Mouse (Mus musculus): Measurements from ENCODE around the gene Glcci1. TPM values are rescaled to one million over a fixed set of nuclear protein-coding genes. Genes with fewer than 3 reads are reported as not detected.
"Not testable (repeated sequence)": the region's sequence is repeated elsewhere in the genome, so short reads cannot be mapped to it uniquely, and the experiment has no call there.

Glcci1 gene
- total RNA-seq, 2 experiments from 2014 or later, result 67.8 to 73.6 TPM

DNA sequence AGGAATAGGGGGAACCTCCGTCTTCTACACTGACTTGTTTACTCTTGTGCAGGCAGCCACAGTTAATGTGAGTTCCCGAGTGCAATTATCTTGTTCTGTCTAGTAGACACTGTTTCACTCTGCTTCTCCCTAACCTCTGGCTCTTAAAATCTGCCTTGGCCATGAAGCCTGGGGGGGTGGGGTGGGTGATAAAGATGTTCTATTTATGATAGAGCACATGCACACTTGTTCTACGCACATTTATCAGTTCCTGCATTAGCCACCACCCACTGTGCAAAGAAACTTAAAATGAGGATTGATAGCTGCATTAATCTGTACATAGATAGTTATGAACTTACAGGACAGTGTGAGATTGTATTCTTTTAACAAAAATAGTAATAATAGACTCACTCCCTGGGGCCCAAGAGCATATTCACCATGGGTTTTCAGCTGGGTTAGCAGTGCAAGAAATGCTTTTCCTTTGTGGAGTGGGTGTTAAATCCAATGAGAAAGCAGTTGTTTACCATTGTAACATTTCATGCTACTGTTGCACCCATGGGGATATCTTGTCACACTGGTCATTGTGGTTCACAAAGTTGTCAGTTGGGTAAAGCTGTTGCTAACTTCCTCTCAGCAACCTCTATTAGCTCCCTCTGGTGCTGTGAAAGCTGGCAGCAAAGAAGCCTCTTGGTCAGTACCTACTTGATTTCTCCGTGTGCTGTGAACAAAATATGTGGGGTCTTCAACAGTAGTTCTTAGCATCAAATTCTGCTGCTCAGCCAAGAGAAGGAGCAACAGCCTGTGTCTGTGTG lies 21.9 kb downstream of the Glcci1 start:
- intact Hi-C loops (cut with DNase I), result no loop called here

DNA sequence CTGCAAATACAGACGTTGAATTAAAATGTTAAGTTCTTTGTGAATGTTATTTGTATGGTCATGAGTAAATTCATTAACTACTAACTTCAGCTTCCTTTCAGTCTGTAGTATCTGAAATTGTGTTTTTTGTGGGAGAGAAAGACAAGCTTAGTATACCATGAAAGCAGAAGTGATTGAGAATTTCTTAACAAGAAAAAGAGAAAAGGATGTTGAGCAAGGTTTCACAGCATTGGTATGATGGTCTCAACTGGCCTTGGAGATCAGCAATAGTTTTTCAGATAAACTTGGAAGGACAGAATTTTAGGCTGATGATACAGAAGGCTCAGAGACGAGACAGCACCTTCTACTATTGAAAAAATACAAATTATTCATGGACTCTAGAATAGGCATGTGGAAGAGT lies 27.5 kb downstream of the Glcci1 start:
- DNase-seq (ENCODE audit: low spot score in 2 of 2), result no peak
- intact Hi-C loops (cut with DNase I), result no loop called here

More for the DNA sequence above, 21.9 kb downstream of the Glcci1 start:
- DNase-seq (ENCODE audit: low spot score in 2 of 2), result no peak

DNA sequence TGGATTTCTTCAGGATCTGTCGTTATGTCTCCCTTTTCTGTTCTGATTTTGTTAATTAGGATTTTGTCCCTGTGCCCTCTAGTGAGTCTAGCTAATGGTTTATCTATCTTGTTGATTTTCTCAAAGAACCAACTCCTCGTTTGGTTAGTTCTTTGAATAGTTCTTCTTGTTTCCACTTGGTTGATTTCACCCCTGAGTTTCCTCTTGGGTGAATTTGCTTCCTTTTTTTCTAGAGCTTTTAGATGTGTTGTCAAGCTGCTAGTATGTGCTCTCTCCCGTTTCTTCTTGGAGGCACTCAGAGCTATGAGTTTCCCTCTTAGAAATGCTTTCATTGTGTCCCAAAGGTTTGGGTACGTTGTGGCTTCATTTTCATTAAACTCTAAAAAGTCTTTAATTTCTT lies 32.1 kb downstream of the Glcci1 start:
- intact Hi-C loops (cut with DNase I); DNase-seq (ENCODE audit: low spot score in 2 of 2): not testable (repeated sequence)

DNA sequence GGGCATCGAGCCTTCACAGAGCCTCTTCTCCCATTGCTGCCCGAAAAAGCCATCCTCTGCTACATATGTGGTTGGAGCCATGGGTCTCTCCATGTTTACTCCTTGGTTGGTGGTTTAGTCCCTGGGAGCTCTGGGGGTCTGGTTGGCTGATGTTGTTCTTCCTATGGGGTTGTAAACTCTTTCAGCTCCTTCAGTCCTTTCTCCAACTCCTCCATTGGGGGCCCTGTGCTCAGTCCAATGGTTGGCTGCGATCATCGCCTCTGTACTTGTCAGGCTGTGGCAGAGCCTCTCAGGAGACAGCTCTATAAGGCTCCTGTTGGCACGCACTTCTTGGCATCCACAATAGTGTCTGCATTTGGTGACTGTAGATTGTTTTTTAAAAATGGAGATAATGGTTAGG lies 35.4 kb downstream of the Glcci1 start:
- DNase-seq (ENCODE audit: low spot score in 2 of 2), result no peak
- intact Hi-C loops (cut with DNase I), result no loop called here

DNA sequence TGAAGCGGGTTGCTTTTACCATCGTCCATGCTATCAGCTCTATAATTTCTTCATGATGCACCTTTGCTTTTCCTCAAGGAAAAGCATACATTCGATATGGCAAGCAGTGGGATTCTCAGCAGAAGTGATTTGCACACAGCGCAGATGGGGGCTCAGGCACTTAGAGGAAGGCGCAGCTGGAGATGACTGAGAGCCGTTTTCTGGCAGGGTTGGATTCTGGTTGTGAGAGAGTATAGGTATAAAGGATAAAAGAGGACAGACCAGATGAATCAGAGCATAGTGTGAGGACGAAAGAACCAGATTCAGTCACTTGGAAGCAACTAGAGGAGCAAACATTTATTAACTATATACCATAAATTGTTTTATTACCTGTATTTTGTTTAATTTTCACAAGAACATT lies 36.4 kb downstream of the Glcci1 start:
- DNase-seq (ENCODE audit: low spot score in 2 of 2), result no peak
- intact Hi-C loops (cut with DNase I), result no loop called here

DNA sequence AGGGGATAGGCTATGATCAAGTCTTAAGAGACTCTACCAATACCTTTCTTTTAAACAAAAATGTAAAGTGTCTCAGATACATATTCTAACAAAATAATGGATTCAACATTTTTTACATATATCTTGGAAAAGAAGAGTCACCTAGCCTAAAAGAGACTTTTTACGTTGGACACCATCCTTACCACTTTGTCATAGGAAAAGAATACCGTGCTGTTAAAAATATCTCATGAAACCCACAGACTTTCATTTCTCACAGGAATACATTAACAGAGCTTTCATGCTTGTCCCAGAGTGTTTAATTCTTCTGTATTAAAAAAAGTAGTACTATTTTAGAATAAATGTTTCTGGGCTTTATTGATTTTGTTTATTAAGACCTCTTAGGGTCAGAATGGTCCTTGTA lies 41.8 kb downstream of the Glcci1 start:
- intact Hi-C loops (cut with DNase I), result no loop called here
- no peak for DNase-seq (ENCODE audit: low spot score in 2 of 2)

DNA sequence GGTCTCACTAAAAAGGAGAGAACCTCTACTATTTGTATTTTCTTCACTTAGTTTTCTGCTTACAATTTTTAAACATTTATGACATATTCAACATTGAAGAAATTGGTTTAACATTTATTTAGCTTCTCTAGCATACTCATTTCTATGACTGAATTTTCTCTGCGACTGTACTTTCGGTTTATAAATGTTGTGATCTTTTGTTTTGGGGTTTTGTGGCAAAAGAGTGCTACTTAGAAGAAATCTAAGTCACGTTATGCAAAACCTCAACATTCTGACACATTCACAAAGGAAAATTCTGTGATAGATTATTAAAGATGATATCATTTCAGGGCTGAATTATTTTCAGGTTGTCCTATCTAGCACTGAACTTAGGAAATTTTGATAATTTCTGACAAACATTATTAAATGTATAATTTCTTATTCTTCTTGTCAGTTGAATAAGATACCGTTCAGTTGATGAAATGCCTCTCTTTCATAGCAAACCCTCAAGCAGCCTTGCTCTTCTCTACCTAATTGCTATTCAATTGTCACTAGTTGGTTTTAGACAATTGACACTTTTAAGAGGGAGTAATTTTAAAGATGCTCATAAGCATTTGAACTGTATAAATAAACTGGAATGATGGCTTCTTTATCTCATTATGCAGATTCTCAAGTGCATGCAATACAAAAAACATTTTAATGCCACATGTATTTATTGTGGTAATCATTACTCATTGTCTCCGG lies 47.6 kb downstream of the Glcci1 start:
- DNase-seq (ENCODE audit: low spot score in 2 of 2), result no peak
- intact Hi-C loops (cut with DNase I), result no loop called here

DNA sequence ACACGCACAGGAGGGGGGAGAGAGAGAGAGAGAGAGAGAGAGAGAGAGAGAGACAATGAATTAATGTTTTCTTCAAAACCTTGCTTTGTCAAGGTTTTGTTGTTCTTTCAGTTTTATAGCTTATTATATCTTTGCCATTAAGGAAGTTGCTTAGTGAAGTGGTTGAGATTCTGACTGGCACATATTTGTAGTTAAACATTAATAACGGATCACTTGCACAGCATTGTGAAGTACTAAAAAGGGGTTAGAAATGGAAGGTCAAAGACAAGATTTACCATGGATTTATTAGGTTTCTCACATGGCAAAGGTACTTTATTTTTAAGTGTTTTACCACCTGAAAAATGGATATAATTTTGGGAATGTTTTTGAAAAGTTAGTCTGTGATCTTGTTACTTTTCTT lies 51.3 kb downstream of the Glcci1 start:
- DNase-seq (ENCODE audit: low spot score in 2 of 2), result no peak

DNA sequence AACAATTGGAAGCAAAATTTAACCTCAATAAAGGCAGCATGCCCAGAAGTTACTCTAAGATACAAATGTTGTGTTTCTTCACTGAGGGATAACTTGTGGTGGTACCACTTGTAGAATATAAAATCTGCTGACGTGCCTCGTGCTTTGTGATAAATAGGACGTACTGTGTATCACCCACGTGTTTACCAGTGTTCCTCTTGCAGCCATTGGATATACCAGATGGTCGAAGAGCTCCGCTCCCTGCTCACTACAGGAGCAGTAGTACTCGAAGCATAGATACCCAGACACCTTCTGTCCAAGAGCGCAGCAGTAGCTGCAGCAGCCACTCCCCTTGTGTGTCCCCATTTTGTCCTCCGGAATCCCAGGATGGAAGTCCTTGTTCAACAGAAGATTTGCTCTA lies 73.0 kb downstream of the Glcci1 start:
- DNase-seq (ENCODE audit: low spot score in 2 of 2), result peak in 1 of 2 experiments; percentile 16
- intact Hi-C loops (cut with DNase I), result no loop called here

More for the DNA sequence above, 51.3 kb downstream of the Glcci1 start:
- intact Hi-C loops (cut with DNase I), result no loop called here

DNA sequence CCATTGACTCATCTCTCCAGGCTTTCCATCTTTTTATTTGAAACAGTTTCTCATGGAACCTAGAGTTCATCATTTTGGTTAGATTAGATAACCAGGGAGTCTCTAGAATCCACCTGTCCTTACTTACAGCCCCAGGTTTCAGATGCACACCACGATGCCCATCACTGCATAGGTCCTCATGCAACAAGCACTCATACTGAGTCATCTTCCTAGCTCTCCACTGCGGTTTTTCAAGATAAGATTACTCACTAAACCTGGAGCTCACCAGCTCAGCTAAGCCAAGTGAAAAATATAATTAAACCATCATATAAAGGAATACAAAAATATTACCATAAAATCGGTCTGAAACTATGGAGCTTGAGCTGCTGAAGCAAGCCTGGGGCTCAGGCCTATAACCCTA lies 74.5 kb downstream of the Glcci1 start:
- no peak for DNase-seq (ENCODE audit: low spot score in 2 of 2)

DNA sequence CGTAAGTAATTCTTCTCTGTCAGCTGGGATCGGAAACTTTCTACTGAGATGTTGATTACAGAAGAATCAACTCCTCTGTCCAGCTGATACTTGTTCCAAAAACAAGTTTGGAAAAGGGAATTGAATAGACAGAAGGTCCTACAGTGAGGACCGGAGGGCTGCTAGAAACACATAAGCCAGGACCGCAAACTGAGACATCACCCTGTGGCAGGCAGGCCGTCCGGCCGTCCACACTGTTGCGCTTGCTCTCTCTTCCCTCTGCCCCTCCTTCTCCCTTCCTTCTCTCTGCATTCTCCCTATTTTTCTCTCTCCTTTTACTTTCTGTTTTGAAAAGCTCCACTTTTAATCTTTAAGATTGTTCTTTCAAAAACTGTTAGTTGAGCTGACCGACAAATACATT lies 82.3 kb downstream of the Glcci1 start:
- intact Hi-C loops (cut with DNase I), result no loop called here
- no peak for DNase-seq (ENCODE audit: low spot score in 2 of 2)

More for the DNA sequence above, 74.5 kb downstream of the Glcci1 start:
- intact Hi-C loops (cut with DNase I), result no loop called here

DNA sequence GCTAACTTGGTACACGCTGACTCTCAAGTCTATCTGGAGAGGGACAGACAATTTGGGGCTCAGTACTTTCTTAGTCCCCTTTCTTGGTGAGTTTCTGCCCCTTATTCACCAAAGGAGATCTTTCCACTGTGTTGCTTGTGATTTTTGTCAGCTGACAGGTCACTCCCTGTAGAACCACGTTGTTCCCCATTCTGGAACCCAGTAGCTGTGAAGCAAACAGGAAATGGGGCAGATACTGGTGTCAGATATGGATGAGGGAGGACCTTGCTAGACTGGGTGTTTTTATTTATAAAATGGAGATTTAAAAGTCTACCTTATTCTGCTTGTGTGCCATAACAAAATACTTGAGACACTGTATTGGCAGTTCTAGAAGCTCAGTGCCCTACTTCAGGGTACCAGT lies 108.0 kb downstream of the Glcci1 start:
- no peak for DNase-seq (ENCODE audit: low spot score in 2 of 2)
- intact Hi-C loops (cut with DNase I), result no loop called here

DNA sequence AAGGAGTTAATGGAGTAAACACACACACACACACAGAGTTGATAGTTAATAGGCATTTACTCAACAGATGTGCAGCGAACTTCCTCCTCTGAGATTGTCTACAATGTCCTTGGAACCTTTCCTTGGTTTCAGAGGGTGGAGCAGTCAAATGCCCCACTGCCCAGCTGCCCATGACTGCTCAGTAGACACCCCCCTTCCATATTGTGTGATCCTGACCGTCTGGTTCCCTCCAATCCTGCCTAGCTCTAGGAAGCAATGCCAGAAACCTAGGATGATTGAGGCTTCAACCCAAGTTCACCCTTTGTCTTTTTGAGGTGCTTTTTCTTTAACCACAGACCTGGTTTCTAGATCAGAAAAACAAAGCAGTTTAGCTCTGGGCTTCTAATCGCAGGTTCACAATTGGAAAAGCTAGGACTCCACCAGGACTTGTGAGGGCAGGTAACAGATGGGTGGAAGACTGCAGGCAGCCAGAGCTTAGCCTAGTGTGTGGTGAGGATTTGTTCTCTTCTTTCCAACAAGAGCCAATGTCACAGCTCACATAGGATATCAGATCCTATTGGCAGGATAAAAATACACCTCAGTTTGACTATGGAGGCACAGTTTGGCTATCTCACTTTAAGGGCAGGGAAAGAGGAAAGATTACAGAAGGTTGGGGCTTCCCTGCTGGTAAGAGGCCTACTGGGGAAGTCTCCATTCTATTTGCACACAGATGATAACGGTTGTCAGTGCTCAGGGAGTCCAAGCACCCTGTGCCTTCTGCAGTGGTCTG lies 110.4 kb downstream of the Glcci1 start:
- intact Hi-C loops (cut with DNase I), result no loop called here

DNA sequence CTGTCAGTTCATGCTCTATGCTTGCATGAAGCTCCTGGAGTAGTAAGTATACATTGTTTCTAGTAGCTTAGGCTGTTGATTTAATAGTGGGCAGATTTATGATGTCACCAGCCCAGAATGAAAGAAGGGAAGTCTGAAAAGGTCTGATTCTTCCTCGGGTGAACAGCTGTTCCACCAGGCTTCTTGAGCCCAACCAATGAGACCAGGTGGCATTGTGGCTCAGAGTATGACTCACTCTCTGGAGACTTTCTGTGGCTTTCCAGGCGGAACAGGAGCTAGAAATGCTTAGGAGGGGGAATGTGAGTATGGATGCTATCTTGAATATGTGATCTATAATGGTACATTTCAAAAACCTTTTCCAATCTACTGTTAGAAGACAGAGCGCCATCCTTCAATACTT lies 113.6 kb downstream of the Glcci1 start:
- no peak for DNase-seq (ENCODE audit: low spot score in 2 of 2)
- intact Hi-C loops (cut with DNase I), result no loop called here

More for the DNA sequence above, 110.4 kb downstream of the Glcci1 start:
- DNase-seq (ENCODE audit: low spot score in 2 of 2), result no peak

DNA sequence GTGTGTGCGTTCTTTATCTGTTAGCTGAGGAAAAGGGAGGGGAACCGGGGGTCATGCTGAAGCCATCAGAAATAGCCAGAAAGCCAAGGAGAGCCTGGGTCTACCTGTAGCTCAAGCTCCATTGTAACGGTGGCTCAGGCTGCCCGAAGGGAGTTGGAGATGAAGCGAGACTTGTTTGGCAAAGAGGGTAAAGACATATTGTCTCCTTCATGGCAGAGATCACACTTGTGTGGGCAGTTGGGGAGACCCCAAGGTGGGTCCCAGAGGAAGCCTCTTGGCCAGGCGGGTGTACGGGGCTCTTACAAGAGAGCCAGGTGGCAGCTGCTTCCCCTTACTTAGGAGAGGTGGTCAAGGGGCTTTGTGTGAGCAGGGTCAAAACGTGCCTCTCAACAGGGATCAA lies 118.8 kb downstream of the Glcci1 start:
- no peak for DNase-seq (ENCODE audit: low spot score in 2 of 2)

DNA sequence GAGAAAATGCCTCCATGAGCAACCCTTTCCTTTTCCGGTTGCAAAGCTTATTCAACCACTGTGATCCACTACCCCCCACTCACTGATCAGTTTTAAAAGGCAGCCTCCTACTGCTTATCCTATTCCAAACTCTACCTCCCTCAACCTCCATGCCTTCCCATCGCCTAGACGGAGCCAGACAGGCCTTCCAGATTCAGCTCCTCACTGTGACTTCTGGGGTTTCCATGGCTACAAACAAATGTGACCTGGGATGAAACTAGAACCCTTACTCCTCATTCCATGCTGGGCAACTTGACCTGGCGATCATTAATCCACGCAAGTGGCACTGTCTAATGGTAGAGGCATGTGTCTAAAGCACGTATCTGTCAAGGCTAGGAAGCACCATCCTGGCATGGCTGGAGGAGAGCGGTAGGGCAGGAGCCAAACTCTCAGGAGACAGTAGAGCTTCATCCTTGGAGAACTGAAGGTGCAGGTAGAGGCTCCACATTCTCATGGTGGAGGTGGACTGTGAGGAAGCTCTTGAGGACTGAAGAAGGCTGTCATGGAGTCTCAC lies 119.4 kb downstream of the Glcci1 start:
- DNase-seq (ENCODE audit: low spot score in 2 of 2), result no peak
- intact Hi-C loops (cut with DNase I), result no loop called here

More for the DNA sequence above, 118.8 kb downstream of the Glcci1 start:
- intact Hi-C loops (cut with DNase I), result no loop called here

DNA sequence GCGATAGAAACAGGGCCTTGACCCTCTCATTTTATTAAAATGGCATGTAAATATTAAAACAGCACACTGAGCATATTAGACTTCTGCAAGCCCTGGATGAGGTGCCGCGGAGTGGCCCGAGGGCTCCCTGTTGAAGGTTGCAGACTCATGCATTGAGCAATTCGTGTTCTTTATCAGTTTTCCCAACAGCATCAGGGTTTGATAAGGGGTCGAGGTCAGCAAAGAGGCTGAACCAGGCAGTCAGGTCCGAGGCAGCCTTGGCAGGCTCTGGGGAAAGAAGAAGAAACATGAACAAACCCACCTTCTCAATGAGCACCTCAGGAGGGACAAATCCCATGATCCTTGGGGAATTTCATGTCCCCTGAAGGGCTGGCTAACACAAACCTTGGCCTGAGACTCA lies 121.1 kb downstream of the Glcci1 start:
- no peak for DNase-seq (ENCODE audit: low spot score in 2 of 2)
- intact Hi-C loops (cut with DNase I), result no loop called here

DNA sequence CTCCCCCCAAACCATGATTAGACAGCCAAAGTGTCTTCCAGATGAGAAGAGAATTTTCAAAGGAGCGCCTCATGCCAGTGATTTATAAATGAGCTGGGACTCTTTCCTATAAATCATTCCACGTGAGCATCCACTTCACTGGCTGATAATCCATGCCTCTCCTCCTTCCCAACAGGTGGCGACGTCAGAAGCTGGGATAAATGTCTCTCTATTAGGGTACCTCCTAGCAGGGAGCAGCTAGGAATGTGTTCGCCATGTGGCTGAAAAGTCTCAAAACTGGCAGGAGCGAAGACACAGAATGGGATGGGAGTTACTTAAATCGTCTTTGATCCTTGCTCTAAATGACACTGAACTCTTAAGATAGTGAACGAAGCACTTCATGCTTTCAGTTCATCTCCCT lies 122.0 kb downstream of the Glcci1 start:
- no peak for DNase-seq (ENCODE audit: low spot score in 2 of 2)
- intact Hi-C loops (cut with DNase I), result no loop called here

DNA sequence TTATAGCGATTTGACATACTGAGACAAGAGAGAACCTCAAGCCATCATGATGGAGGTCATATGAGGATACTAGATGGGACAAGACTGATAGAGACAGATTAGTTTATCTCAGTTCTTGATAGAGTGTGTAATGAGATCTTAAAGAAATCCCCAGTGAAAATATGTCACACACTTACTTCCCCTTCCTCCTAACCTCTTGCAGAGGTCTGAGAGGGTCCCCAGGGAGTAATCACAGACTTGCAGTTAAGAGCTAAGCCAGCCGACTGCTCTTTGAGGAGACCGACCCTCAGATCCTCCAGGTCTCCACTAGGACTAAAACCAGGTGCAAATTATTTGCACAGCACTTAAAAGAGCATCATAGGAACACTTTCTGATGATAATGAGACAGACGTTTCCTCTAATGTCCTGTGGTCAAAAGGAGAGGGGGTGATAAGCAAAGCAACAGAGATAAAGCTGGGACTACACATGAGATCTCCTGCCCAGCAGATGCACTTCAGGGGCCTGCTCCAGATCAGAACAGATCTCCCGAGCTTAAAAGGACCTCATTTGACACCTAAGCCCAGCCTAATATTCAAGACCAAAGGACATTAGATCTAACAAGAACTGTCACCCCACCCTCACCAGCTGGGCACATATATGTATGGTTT lies 122.7 kb downstream of the Glcci1 start:
- intact Hi-C loops (cut with DNase I), result no loop called here
- DNase-seq (ENCODE audit: low spot score in 2 of 2), result no peak
